Mouse (Mus musculus) mesoderm, embryonic 11.5 days (tissue): ENCODE results near the gene H2-Ke6.
"Not testable (repeated sequence)": the region's sequence is repeated elsewhere in the genome, so short reads cannot be mapped to it uniquely, and the experiment has no call there.

Experiments
- DNase-seq: peaks from one replicate; pipeline ENCODE4 v3.0.0-alpha.2; 2012; ENCODE audit warnings: low read depth, low spot score

H2-Ke6 gene

GRCm38 (mm10) chr17:33998697-33999096 lies 29.2 kb downstream of the H2-Ke6 start:
- DNase-seq, result not testable (repeated sequence)

- not testable (repeated sequence) for DNase-seq
Observed at GRCm38 (mm10) chr17:33997025-33997424, 30.8 kb downstream of the H2-Ke6 start.

GRCm38 (mm10) chr17:33995651-33996050 lies 32.2 kb downstream of the H2-Ke6 start:
- no peak for DNase-seq

GRCm38 (mm10) chr17:33994959-33995358 lies 32.9 kb downstream of the H2-Ke6 start:
- DNase-seq, result no peak

GRCm38 (mm10) chr17:33991788-33992664 lies 35.8 kb downstream of the H2-Ke6 start:
- DNase-seq, result peak; percentile 85

- not testable (repeated sequence) for DNase-seq
Observed at GRCm38 (mm10) chr17:33982136-33982535, 45.7 kb downstream of the H2-Ke6 start.

- DNase-seq, result not testable (repeated sequence)
Observed at GRCm38 (mm10) chr17:33981192-33981909, 46.5 kb downstream of the H2-Ke6 start.

- no peak for DNase-seq
Observed at GRCm38 (mm10) chr17:33980181-33981035, 47.5 kb downstream of the H2-Ke6 start.

GRCm38 (mm10) chr17:33979512-33980050 lies 48.3 kb downstream of the H2-Ke6 start:
- no peak for DNase-seq

GRCm38 (mm10) chr17:33978631-33979031 lies 49.2 kb downstream of the H2-Ke6 start:
- DNase-seq, result peak; percentile 41

GRCm38 (mm10) chr17:33977861-33978557 lies 49.9 kb downstream of the H2-Ke6 start:
- DNase-seq, result no peak
